Comparison of ENCODE assay signal across 19 mouse cellular contexts in genomic region chr13:56566336-56566735, GRCm38 (mm10). TPM values are rescaled to one million over a fixed set of nuclear protein-coding genes. Genes with fewer than 3 reads are reported as not detected.
A peak's percentile ranks its signal among the peaks of the same experiment; 100 is the strongest.
DNase-seq lines count a peak whose midpoint lies in the region; ATAC-seq and TF ChIP-seq lines count a peak whose summit lies in the region.
"Had no signal": no experiment of that assay in that cellular context is flagged by ENCODE, and none has a peak within 500 bp of the region (broad histone marks: within the 10 kb centered on the region; RNA-seq: fewer than 3 reads in every experiment).

No protein-coding gene starts in this region.

- 0 out of 2 replicates have a peak, but pooled peaks cover 5% of the 10 kb centered on the region for H3K4me1 ChIP-seq in kidney, embryonic 16.5 days (ENCODE audit: insufficient read depth, low read length)
- H3K4me1 ChIP-seq in embryonic facial prominence, embryonic 15.5 days, result peaks cover 6% of the 10 kb centered on the region

- no peaks in the 10 kb centered on the region for H3K9me3 ChIP-seq in kidney, embryonic 16.5 days (ENCODE audit: low read length)
- no peaks in the 10 kb centered on the region for H3K9me3 ChIP-seq in embryonic facial prominence, embryonic 15.5 days (replicated peaks)
- H3K9me3 ChIP-seq: lung, embryonic 15.5 days; midbrain, embryonic 10.5 days had no signal

- no peaks in the 10 kb centered on the region for H3K27me3 ChIP-seq in kidney, embryonic 16.5 days (ENCODE audit: insufficient read depth, low read length)
- H3K27me3 ChIP-seq in embryonic facial prominence, embryonic 15.5 days, result no peaks in the 10 kb centered on the region
- H3K27me3 ChIP-seq: lung, embryonic 15.5 days had no signal

- no peak overlapping the region for H3K4me3 ChIP-seq in kidney, embryonic 16.5 days (ENCODE audit: low read length)
- H3K4me3 ChIP-seq in embryonic facial prominence, embryonic 15.5 days (replicated peaks), result no peak overlapping the region
- H3K4me3 ChIP-seq: lung, embryonic 15.5 days; midbrain, embryonic 10.5 days had no signal

- TF ChIP-seq POLR2A in brain, embryonic 14.5 days (IDR thresholded peaks at IDR 0.05; ENCODE audit: borderline replicate concordance, extremely low read depth, insufficient read depth, insufficient read length, poor library complexity, severe bottlenecking), result no peak

- no peak overlapping the region for H3K27ac ChIP-seq in kidney, embryonic 16.5 days (ENCODE audit: low read length)
- H3K27ac ChIP-seq in embryonic facial prominence, embryonic 15.5 days (replicated peaks), result peak overlapping the region; percentile 17; the same call in 1 of the 2 replicates
- H3K27ac ChIP-seq: lung, embryonic 15.5 days; midbrain, embryonic 10.5 days had no signal

- no peak overlapping the region for H3K9ac ChIP-seq in kidney, embryonic 16.5 days (replicated peaks; ENCODE audit: low read length)
- H3K9ac ChIP-seq in embryonic facial prominence, embryonic 15.5 days, result no peak overlapping the region
- H3K9ac ChIP-seq: lung, embryonic 15.5 days had no signal

- no peak for TF ChIP-seq CTCF in brain, embryonic 14.5 days (IDR thresholded peaks at IDR 0.05; ENCODE audit: borderline replicate concordance, extremely low read depth, insufficient read depth, insufficient read length)

- DNase-seq in gastrocnemius, postnatal 14 days, result peak; percentile 15
- no peak for DNase-seq in gastrocnemius, postnatal 10 days
- DNase-seq in kidney, postnatal 10 days, result peak; percentile 42
- peak; percentile 63 for DNase-seq in brain, embryonic 14.5 days (ENCODE audit: low read depth)
- no peak for DNase-seq in adrenal gland, postnatal 10 days
- no peak for DNase-seq in frontal cortex, postnatal 10 days (ENCODE audit: low spot score in 2 of 2)
- DNase-seq: adrenal gland, adult 2 months; cerebellum, adult 8-10 months; kidney, adult 8-10 months; thymus, postnatal 4 days had no signal

- H3K36me3 ChIP-seq in kidney, embryonic 16.5 days (ENCODE audit: insufficient read depth, low read length), result no peaks in the 10 kb centered on the region
- H3K36me3 ChIP-seq in embryonic facial prominence, embryonic 15.5 days, result no peaks in the 10 kb centered on the region
- H3K36me3 ChIP-seq: lung, embryonic 15.5 days; midbrain, embryonic 10.5 days had no signal

- H3K4me2 ChIP-seq in kidney, embryonic 16.5 days (replicated peaks; ENCODE audit: low read depth, low read length), result no peak overlapping the region
- no peak overlapping the region for H3K4me2 ChIP-seq in embryonic facial prominence, embryonic 15.5 days (replicated peaks)
- H3K4me2 ChIP-seq: lung, embryonic 15.5 days had no signal

- intact Hi-C loops in gastrocnemius, postnatal 14 days (cut with DNase I; ENCODE audit: low total_unique reads), result no loop called here

- WGBS in kidney, embryonic 16.5 days, result 32% methylated on average over 10 of the region's 10 CpGs
- WGBS in embryonic facial prominence, embryonic 15.5 days, result 33% methylated on average over 10 of the region's 10 CpGs

- no peak for ATAC-seq in kidney, embryonic 16.5 days (ENCODE audit: low FRiP score, low TSS enrichment)
- ATAC-seq in embryonic facial prominence, embryonic 15.5 days (ENCODE audit: insufficient number of reproducible peaks, low FRiP score, low TSS enrichment, low read depth), result 0 out of 2 replicates have a peak, but pooled peaks have one; percentile 15
- ATAC-seq: hindbrain, embryonic 16.5 days had no signal

RNA-seq across cellular contexts. Expression of gene Lect2, which starts 18.0 kb away (rescaled TPM):
- not detected for total RNA-seq in gastrocnemius, postnatal 14 days (2021)
- not detected for total RNA-seq in gastrocnemius, postnatal 10 days (2021)
- polyA plus RNA-seq in kidney, embryonic 16.5 days (2015; fragmentation: Nextera tagmentation; extraction: Ambion mirVana), result 1.1 and 1.2 TPM in 2 replicates
- polyA plus RNA-seq in brain, embryonic 14.5 days (2012; rRNA removed), result 0.14 TPM in 1 of 2 replicates, not detected in the other
- not detected in 2 replicates for polyA plus RNA-seq in embryonic facial prominence, embryonic 15.5 days (2015; fragmentation: Nextera tagmentation; extraction: Ambion mirVana)
- 10 to 100 TPM; 31.2 to 68.1 TPM for total RNA-seq in adrenal gland, postnatal 10 days (2021)
- total RNA-seq: heart, postnatal 10 days; MEL had no signal
- polyA plus RNA-seq: adrenal gland, adult 2 months; cortical plate, adult 2 months; hindbrain, embryonic 16.5 days; lung, embryonic 15.5 days; midbrain, embryonic 10.5 days; testis, adult 2 months had no signal

RNA-seq across cellular contexts. Expression of gene Tgfbi, which starts 43.0 kb away (rescaled TPM):
- total RNA-seq in gastrocnemius, postnatal 14 days (2021), result 10 to 100 TPM; 33.5 to 45.6 TPM
- total RNA-seq in gastrocnemius, postnatal 10 days (2021), result 10 to 100 TPM; 61.2 to 76.3 TPM
- polyA plus RNA-seq in kidney, embryonic 16.5 days (2015; fragmentation: Nextera tagmentation; extraction: Ambion mirVana), result 133 and 135 TPM in 2 replicates
- 4.1 and 7.0 TPM in 2 replicates for polyA plus RNA-seq in brain, embryonic 14.5 days (2012; rRNA removed)
- polyA plus RNA-seq in embryonic facial prominence, embryonic 15.5 days (2015; fragmentation: Nextera tagmentation; extraction: Ambion mirVana), result 64.4 and 68.3 TPM in 2 replicates
- 10 to 100 TPM; 52.0 to 57.7 TPM for total RNA-seq in adrenal gland, postnatal 10 days (2021)
- total RNA-seq: MEL had no signal

RNA-seq across cellular contexts. Expression of gene Fbxl21, which starts 44.1 kb away (rescaled TPM):
- total RNA-seq in gastrocnemius, postnatal 14 days (2021), result under 1 TPM in 1 of 2 experiments, not detected in 1; 0.14 TPM
- under 1 TPM; 0.47 to 0.49 TPM for total RNA-seq in gastrocnemius, postnatal 10 days (2021)
- polyA plus RNA-seq in kidney, embryonic 16.5 days (2015; fragmentation: Nextera tagmentation; extraction: Ambion mirVana), result 2.0 and 2.8 TPM in 2 replicates
- 3.8 and 4.0 TPM in 2 replicates for polyA plus RNA-seq in brain, embryonic 14.5 days (2012; rRNA removed)
- 2.1 and 2.4 TPM in 2 replicates for polyA plus RNA-seq in embryonic facial prominence, embryonic 15.5 days (2015; fragmentation: Nextera tagmentation; extraction: Ambion mirVana)
- 1 to 10 TPM; 2.5 to 4.5 TPM for total RNA-seq in adrenal gland, postnatal 10 days (2021)
- total RNA-seq: MEL had no signal

Comparison
In these comparisons a context has a peak if more than half of its experiments do, and no peak if none do; other contexts are left out.
1. DNase-seq: peak in gastrocnemius, postnatal 14 days (single experiment), kidney, postnatal 10 days (single experiment) and brain, embryonic 14.5 days (single experiment); none in gastrocnemius, postnatal 10 days (single experiment), adrenal gland, postnatal 10 days (single experiment) and frontal cortex, postnatal 10 days (0 of 2).
2. RNA of gene Lect2, which starts 18.0 kb away (total RNA-seq): 31.2 to 68.1 TPM in adrenal gland, postnatal 10 days; not detected in gastrocnemius, postnatal 14 days and not detected in gastrocnemius, postnatal 10 days; every median in the first group is over 10 times any median in the second.